Mouse (Mus musculus) ES-E14 (cell line): ENCODE results near the gene Pmpcb.

Source experiments
- CHD2 ChIP-seq: IDR thresholded peaks from 2 replicates; pipeline ENCODE4 v1.6.1; 2014; ENCODE audit warnings: mild to moderate bottlenecking, low read depth, low read length, inconsistent platforms
- HCFC1 ChIP-seq: IDR thresholded peaks from 2 replicates; pipeline ENCODE4 v1.6.1; 2012; ENCODE audit warnings: low read length, inconsistent platforms, borderline replicate concordance; ENCODE audit not compliant: insufficient read depth
- MAFK ChIP-seq: IDR thresholded peaks from 2 replicates; pipeline ENCODE4 v1.6.1; 2014; ENCODE audit warnings: mild to moderate bottlenecking, low read depth, low read length, inconsistent platforms; ENCODE audit not compliant: insufficient read depth
- ZC3H11A ChIP-seq: IDR thresholded peaks from 2 replicates; pipeline ENCODE4 v1.6.1; 2012; ENCODE audit warnings: low read depth, mild to moderate bottlenecking, inconsistent platforms, low read length, borderline replicate concordance
- ZNF384 ChIP-seq: IDR thresholded peaks from 2 replicates; pipeline ENCODE4 v1.6.1; 2012; ENCODE audit warnings: low read depth, low read length, inconsistent platforms

DNA sequence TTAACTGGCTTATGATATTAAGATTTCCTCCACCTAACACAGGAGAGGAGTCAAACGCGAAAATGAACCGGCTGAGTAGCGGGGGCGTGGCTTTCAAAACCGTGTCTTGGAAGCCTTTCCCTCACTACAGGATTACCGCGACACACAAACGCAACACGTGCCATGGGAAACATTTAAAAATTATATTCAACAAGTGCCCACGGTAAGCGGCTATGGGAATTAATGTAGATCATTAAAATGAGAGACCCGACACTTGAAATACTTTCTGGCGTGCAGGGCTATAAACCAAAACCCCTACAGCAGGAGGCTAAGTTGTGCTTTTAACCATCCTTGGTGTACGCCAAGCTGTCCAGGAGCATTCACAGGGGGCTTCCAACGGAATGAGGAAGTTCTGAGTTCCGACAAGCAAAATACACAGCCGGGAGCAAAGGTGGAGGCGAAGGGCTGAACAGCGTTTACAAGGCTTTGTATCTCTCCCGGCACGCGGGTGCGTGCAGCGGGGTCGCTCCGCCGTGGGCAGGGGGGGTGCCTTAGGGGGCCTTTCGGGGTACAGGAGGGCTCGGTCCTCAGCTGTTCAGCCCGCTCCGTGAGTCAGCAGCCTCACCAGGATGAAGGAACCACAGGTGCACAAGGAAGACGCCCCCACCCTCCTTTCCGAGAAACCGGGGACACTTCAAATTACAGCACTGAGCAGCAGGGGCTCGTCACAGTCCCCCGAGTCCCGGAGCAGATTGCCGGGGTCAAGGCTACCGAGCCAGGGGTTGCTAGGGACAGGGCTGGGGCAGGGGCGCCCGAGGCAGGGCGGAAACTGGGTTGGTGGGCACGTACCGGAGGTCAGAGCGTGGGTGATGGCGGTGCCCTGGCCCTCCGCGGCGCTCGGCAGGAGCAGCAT lies 47.5 kb downstream of the Pmpcb start:
- TF ChIP-seq HCFC1 (no peak), CHD2 (no peak), MAFK (no peak; the same call in 1 of the 2 replicates), ZC3H11A (no peak), ZNF384 (no peak)
